Mouse (Mus musculus) cortical plate, adult 2 months (tissue): ENCODE measurements around the gene Frmd4b.

Experiments
- CTCF ChIP-seq: fragments of 200-500 bp; IDR thresholded peaks from 2 replicates; pipeline ENCODE4 v1.5.1; 2011; ENCODE audit warnings: mild to moderate bottlenecking, control low read depth, low read length; ENCODE audit not compliant: insufficient read depth; ENCODE audit errors: extremely low read depth
- POLR2A ChIP-seq: fragments of 200-500 bp; IDR thresholded peaks from 2 replicates; pipeline ENCODE4 v1.6.1; 2011; ENCODE audit warnings: mild to moderate bottlenecking, low read length, control low read depth; ENCODE audit not compliant: insufficient read depth; ENCODE audit errors: extremely low read depth

- TF ChIP-seq POLR2A (no peak), CTCF (no peak)
Observed at GRCm38 (mm10) chr6:97305491-97305890, 311.9 kb downstream of the Frmd4b start.
